Mouse (Mus musculus) 3T3-L1 (cell line): ENCODE measurements around the gene Impg2.

Experiments
- DNase-seq: peaks from one replicate; pipeline ENCODE4 v3.0.0-alpha.2; 2015; ENCODE audit warnings: low read depth, low spot score

The Impg2 gene

DNA sequence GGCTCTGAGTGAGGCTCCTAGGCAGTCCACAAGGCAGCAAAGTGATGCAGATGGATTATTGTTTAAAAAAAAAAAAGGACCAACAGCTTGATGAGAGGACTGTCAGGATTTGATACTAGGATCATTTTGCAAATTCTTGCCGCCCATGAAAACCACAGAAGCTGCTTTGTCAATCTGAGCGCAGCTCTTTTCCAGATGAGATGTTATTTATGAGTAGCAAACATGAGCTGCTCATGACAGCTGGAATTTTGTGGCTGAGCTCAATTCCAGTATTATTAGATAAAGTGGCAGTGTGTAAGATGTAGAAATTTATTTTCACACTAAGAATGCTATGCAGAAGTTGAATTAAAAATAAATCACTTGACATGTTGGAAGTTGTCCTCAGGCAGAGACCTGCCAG, 94.7 kb downstream of the Impg2 start:
- peak; percentile 69 for DNase-seq

DNA sequence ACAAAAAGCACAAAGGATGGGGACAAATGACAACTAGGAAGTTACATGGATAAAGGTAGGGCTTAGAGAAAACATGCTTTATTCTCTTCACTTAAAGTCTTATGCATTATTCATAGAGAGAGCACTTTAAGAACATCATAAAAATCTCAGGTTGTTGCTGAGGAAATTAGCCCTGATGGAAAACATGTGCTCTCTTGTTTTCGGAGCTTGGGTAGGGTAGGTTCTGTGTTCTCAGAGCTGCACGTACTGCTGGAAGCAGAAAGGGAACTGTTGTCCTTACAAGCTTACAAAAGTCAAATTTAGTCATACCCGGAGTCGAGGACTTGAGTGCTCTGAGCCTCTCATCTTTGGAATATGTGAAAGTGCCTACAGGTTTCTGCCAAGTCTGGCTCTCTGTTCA, 98.9 kb downstream of the Impg2 start:
- DNase-seq: no peak

DNA sequence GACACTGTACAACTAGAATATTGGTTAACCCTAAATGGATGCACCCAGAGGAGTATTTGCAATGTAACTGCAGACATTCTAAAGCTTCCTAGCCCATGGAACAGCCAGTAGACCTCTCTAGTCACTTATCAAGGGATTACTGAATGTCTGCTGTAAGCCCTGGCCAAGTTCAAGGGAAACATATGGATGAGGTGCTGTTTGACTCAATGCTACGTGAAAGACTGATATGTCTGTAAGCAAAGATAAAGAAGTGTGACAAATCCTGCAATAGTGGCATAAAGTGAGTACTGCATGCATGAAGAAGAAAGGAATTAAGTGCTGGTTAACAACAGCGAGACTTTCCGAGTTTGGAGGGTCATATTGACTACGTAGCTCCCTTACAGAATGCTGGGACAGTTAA, 100.1 kb downstream of the Impg2 start:
- DNase-seq: no peak

DNA sequence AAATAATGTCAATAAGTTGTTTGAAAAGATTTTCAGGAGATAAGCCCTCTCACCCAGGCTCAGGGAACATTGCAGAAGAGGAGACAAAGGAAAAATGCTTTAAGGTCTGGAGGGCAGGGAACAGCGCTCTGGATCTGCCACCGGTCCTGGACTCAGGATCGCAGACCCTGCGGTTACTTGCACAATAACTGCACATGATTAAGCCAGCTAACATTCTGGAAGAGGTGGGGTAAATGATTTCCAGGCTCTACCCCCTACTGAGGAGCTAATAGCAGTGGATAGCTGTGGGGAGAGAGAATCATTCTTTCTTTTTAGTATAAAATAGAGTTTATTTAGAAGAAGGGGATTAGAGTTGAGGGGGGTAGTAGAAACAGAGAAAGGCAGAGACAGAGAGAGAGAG, 103.5 kb downstream of the Impg2 start:
- DNase-seq: no peak

DNA sequence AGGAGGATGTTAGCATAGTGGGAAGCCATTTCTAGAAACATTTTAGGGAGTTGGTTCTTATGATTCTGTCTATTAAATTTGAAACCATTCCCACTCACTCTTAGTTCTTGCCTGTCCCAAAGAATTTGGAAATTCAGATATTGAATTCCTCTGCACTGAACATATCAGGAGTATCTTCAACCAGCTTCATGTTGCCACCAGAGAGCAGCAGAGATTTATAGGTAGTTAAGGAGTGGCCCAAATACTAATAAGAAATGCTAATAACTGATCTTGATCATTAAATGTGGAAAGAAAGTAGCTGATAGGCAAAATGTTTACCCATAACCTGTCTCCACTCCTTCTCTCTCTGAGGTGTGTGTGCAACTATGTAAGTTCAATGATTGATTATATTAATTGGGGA, 107.2 kb downstream of the Impg2 start:
- DNase-seq: peak; percentile 28
